Comparison of ENCODE assay signal across 8 mouse cellular contexts in genomic region chr2:163016916-163017743, GRCm38 (mm10). TPM values are rescaled to one million over a fixed set of nuclear protein-coding genes. Genes with fewer than 3 reads are reported as not detected.
DNase-seq lines count a peak whose midpoint lies in the region; ATAC-seq lines count a peak whose summit lies in the region.

Ift52 (plus strand) TSS chr2:163017354.

- H3K4me1 ChIP-seq in hindbrain, embryonic 11.5 days (replicated peaks; ENCODE audit: control insufficient read depth, insufficient read depth, low read length) = no peaks in the 10 kb centered on the region; the same call in 1 of the 2 replicates

- H3K27ac ChIP-seq in hindbrain, embryonic 11.5 days (ENCODE audit: low read depth, low read length) = no peak within 1 kb of the TSS; the same call in 1 of the 2 replicates

- WGBS in hindbrain, embryonic 11.5 days = under 1% methylated on average over 57 of the region's 57 CpGs

- H3K27me3 ChIP-seq in hindbrain, embryonic 11.5 days (ENCODE audit: control insufficient read depth, insufficient read depth, low read length) = no peaks in the 10 kb centered on the region

- H3K9ac ChIP-seq in hindbrain, embryonic 11.5 days (ENCODE audit: low read depth, low read length) = peak within 1 kb of the TSS; percentile 54

- H3K4me3 ChIP-seq in hindbrain, embryonic 11.5 days (ENCODE audit: low read depth, low read length) = peak within 1 kb of the TSS; percentile 55

- DNase-seq in Muller cell, postnatal 12 days (ENCODE audit: inconsistent ontology term) = peak; percentile 90
- peak; percentile 92 for DNase-seq in cerebellum, adult 9-11 months
- DNase-seq in frontal cortex, adult 2 months (ENCODE audit: extremely low spot score in 1 of 2, low spot score in 1 of 2) = peak; percentile 77 to 95
- DNase-seq in hindbrain, embryonic 11.5 days (ENCODE audit: low spot score) = peak; percentile 94
- DNase-seq in layer of hippocampus, postnatal 10 days (ENCODE audit: low spot score in 2 of 2) = peak; percentile 93 to 95
- DNase-seq in lung, postnatal 10 days = peak; percentile 92
- peak; percentile 89 for DNase-seq in ovary, postnatal 36 days (ENCODE audit: low spot score)
- peak; percentile 92 for DNase-seq in thymus, postnatal 25 days

- H3K36me3 ChIP-seq in hindbrain, embryonic 11.5 days (ENCODE audit: control insufficient read depth, insufficient read depth, low read length) = no peaks in the 10 kb centered on the region

- no peaks in the 10 kb centered on the region for H3K9me3 ChIP-seq in hindbrain, embryonic 11.5 days (ENCODE audit: control insufficient read depth, low read length)

- ATAC-seq in hindbrain, embryonic 11.5 days (ENCODE audit: low FRiP score) = peak; percentile 95

- H3K4me2 ChIP-seq in hindbrain, embryonic 11.5 days (replicated peaks; ENCODE audit: low read depth, low read length) = peak within 1 kb of the TSS; percentile 44

RNA-seq across cellular contexts. Expression of gene Ift52, which starts in this region (rescaled TPM):
- polyA plus RNA-seq in frontal cortex, adult 2 months (2012; rRNA removed) = 32.9 and 34.3 TPM in 2 replicates
- polyA plus RNA-seq in hindbrain, embryonic 11.5 days (2014; fragmentation: Nextera tagmentation; extraction: Ambion mirVana) = 59.7 and 63.6 TPM in 2 replicates
- 10 to 100 TPM; 25.9 to 29.1 TPM for total RNA-seq in layer of hippocampus, postnatal 10 days (2021)
